Mouse (Mus musculus): ENCODE measurements around the gene Dnajb2.

- TF ChIP-seq CTCF (IDR thresholded peaks at IDR 0.05; ENCODE audit: low read depth, low read length) (no peak), POLR2A (IDR thresholded peaks at IDR 0.05; ENCODE audit: insufficient read depth, low read length) (no peak), EP300 (IDR thresholded peaks at IDR 0.05; ENCODE audit: insufficient read depth, low read depth, low read length) (no peak)
Measured at GRCm38 (mm10) chr1:75191622-75192402, 44.4 kb upstream of the Dnajb2 start, which contains the start of the genes Ankzf1 and Atg9a.
